Mouse (Mus musculus) forebrain, embryonic 14.5 days (tissue): Measurements from ENCODE around the gene Gpt2. TPM values are rescaled to one million over a fixed set of nuclear protein-coding genes. Genes with fewer than 3 reads are reported as not detected.

Experiments used
- ATAC-seq: fragments of 200-750 bp; cut with Nextera tagmentation; 2 replicates; pipeline ENCODE4 v1.8.0; 2017; ENCODE audit warnings: mild to moderate bottlenecking, moderate library complexity
- DNase-seq: peaks from one replicate; pipeline ENCODE4 v3.0.0-alpha.2; 2015; ENCODE audit warnings: low spot score
- H3K27ac ChIP-seq: fragments of 300-500 bp; sonication (generic); 2 replicates; pipeline ENCODE4 v1.5.1; 2014; ENCODE audit warnings: low read depth, mild to moderate bottlenecking, control low read depth, low read length, moderate library complexity
- H3K27me3 ChIP-seq: fragments of 300-500 bp; sonication (generic); replicated peaks from 2 replicates; pipeline ENCODE4 v1.6.1; 2014; ENCODE audit warnings: low read length, control low read depth, mixed read lengths; ENCODE audit not compliant: control insufficient read depth, insufficient read depth
- H3K36me3 ChIP-seq: fragments of 300-500 bp; sonication (generic); 2 replicates; pipeline ENCODE4 v1.6.1; 2014; ENCODE audit warnings: low read length, control low read depth; ENCODE audit not compliant: control insufficient read depth, insufficient read depth
- H3K4me1 ChIP-seq: fragments of 300-500 bp; sonication (generic); 2 replicates; pipeline ENCODE4 v1.6.1; 2014; ENCODE audit warnings: antibody characterized with exemption, low read length, control low read depth; ENCODE audit not compliant: control insufficient read depth, insufficient read depth
- H3K4me2 ChIP-seq: fragments of 300-500 bp; sonication (generic); 2 replicates; pipeline ENCODE4 v1.6.1; 2014; ENCODE audit warnings: mild to moderate bottlenecking, control low read depth, low read length
- H3K4me3 ChIP-seq: fragments of 300-500 bp; sonication (generic); 2 replicates; pipeline ENCODE4 v1.5.1; 2014; ENCODE audit warnings: low read depth, low read length, control low read depth
- H3K9ac ChIP-seq: fragments of 300-500 bp; sonication (generic); 2 replicates; pipeline ENCODE4 v1.6.1; 2014; ENCODE audit warnings: mild to moderate bottlenecking, low read length, control low read depth, moderate library complexity
- H3K9me3 ChIP-seq: fragments of 300-500 bp; sonication (generic); replicated peaks from 2 replicates; pipeline ENCODE4 v1.6.1; 2016; ENCODE audit warnings: low read length, control low read depth, mixed read lengths; ENCODE audit not compliant: control insufficient read depth
- WGBS: fragments of 180-500 bp; shearing (Covaris S2); extraction: QIAGEN DNeasy Blood & Tissue Kit; methylation state at CpG from one replicate; pipeline ENCODE4 v1.1.7; 2014; 5-methylcytosine and 5-hydroxymethylcytosine counted together
- polyA plus RNA-seq: library from polyadenylated mRNA; unstranded; fragments of >200 nt; fragmentation: Nextera tagmentation; extraction: Ambion mirVana; gene quantifications from 2 replicates; pipeline ENCODE4 v1.2.1, GENCODE M21; 2014

Gpt2 gene
- polyA plus RNA-seq, 1 experiment from 2014 or later: 29.1 TPM

DNA sequence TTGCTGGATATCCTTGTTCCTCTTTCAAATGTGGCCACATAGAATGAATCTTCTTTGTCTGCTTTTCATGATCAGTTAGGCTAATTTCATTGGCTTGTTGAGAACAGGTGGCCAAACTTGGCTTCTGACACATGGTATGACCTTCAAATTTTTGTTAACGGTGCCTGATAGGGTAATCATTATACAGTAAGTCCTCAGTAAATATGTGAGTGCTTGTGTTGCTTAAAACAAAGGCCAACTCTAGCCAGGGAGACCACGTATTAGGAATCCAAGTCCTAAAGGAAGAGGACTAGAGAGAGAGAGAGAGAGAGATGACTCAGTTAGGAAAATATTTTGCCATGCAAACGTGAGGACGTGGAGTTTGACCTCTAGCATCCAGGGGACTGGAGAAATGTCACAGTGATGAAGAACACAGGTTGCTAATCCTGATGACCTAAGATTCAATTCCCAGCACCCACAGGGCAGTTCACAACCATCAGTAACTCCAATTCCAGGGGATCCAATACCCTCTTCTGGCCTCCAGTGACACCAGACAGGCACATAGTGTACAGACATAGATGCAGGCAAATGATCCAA, 15.3 kb upstream of the Gpt2 start:
- ATAC-seq (no peak), DNase-seq (no peak)
- Histone ChIP-seq H3K36me3 (no peaks in the 10 kb centered on the region), H3K9me3 (no peaks in the 10 kb centered on the region), H3K27me3 (no peaks in the 10 kb centered on the region), H3K4me1 (no peaks in the 10 kb centered on the region), H3K9ac (no peak overlapping the region), H3K4me3 (no peak overlapping the region), H3K27ac (no peak overlapping the region), H3K4me2 (no peak overlapping the region)
- WGBS: 86% methylated on average over 4 of the region's 4 CpGs

DNA sequence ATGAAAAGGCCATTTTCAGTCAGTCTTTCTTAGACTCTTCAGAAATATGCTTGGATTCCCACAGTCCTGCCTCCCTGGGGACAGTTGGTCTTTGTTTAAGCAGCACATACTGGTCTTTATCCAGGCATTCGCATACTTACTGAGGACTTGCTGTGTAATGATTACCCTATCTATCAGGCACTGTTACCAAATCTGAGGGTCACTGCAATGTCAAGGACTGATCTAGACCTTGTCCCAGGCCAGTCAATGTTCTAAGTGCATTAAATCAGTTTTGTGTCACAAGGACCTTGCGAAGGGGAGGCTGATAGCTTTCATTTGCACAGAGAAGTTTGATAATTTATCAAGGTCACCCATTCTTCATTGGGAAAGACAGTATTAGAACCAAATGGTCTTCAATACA, 14.0 kb upstream of the Gpt2 start:
- no peaks in the 10 kb centered on the region for H3K9me3 ChIP-seq
- no peak for ATAC-seq
- no peak overlapping the region for H3K9ac ChIP-seq
- H3K4me1 ChIP-seq: no peaks in the 10 kb centered on the region; the same call in 1 of the 2 replicates
- H3K36me3 ChIP-seq: no peaks in the 10 kb centered on the region
- no peak for DNase-seq
- H3K4me3 ChIP-seq: no peak overlapping the region
- H3K27me3 ChIP-seq: no peaks in the 10 kb centered on the region
- H3K27ac ChIP-seq: no peak overlapping the region
- H3K4me2 ChIP-seq: no peak overlapping the region
- WGBS: 84% methylated on average over 2 of the region's 2 CpGs

DNA sequence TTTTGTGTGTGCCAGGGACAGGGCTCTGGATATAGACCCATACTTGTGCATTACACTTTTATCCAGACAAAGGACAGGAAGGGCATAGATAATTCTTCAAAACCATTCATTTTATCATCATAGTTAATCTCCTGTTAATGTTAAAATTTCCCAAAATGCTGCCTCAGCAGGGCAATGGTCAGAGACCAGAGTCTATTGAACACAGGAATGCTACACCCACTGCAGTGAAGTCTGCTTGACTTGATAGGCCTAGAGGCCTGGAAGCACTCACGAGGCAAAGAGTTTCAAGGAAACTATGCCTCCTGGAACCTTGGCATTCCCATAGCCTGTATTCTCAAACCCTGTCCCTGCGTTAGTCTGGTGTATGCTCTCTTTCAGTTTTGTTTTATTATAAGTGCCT, 12.7 kb upstream of the Gpt2 start:
- Histone ChIP-seq H3K27ac (no peak overlapping the region), H3K4me3 (no peak overlapping the region), H3K9ac (no peak overlapping the region), H3K4me2 (no peak overlapping the region), H3K4me1 (no peaks in the 10 kb centered on the region; the same call in 1 of the 2 replicates), H3K9me3 (no peaks in the 10 kb centered on the region), H3K36me3 (no peaks in the 10 kb centered on the region), H3K27me3 (no peaks in the 10 kb centered on the region)
- no peak for DNase-seq
- 98% methylated on average over 2 of the region's 2 CpGs for WGBS
- no peak for ATAC-seq

DNA sequence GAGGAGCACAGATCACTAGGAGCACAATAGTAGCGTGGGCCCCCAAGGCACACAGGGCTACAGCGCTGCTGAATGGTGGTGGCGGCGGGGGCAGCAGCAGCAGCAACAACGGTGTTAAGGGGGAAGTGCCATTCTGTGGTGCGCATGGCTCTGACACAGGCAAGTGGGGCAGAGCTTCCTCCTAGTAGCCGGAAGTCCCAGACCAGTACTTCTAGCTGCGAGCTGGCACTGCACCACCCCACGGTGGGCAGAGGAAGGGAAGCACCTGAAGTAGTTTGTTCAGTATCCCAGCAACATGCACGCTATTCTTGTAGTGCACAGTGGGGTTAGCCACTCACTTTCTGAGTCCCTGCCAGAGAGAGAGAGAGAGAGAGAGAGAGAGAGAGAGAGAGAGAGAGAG, 10.5 kb upstream of the Gpt2 start:
- Histone ChIP-seq H3K4me1 (no peaks in the 10 kb centered on the region; the same call in 1 of the 2 replicates), H3K4me3 (no peak overlapping the region), H3K9me3 (no peaks in the 10 kb centered on the region), H3K4me2 (0 out of 2 replicates have a peak overlapping the region, but pooled peaks have one; percentile 16), H3K27me3 (no peaks in the 10 kb centered on the region), H3K27ac (no peak overlapping the region), H3K36me3 (no peaks in the 10 kb centered on the region), H3K9ac (no peak overlapping the region)
- WGBS: 32% methylated on average over 10 of the region's 10 CpGs
- DNase-seq: peak; percentile 22
- 0 out of 2 replicates have a peak, but pooled peaks have one; percentile 20 for ATAC-seq

DNA sequence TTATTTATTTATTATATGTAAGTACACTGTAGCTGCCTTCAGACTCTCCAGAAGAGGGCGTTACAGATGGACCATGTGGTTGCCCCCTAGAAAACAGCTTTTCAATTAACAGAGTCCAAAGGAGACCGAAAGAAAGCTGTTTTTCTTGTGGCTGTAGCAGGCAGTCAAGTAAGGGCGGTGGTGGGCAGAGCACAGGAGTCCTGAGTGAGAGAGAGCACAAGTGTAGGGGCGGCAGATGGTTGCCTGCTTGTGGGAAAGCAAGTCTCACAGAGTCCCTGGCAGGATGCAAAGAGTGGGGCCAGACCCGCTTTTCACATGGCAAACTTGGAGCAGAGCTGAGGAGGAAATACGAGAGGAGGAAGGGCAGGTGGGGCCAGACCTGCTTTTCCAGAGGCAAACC, 9.9 kb upstream of the Gpt2 start:
- Histone ChIP-seq H3K9ac (no peak overlapping the region), H3K4me1 (no peaks in the 10 kb centered on the region; the same call in 1 of the 2 replicates), H3K27ac (no peak overlapping the region), H3K36me3 (no peaks in the 10 kb centered on the region), H3K4me2 (no peak overlapping the region), H3K4me3 (no peak overlapping the region), H3K27me3 (no peaks in the 10 kb centered on the region), H3K9me3 (no peaks in the 10 kb centered on the region)
- peak; percentile 42 for DNase-seq
- WGBS: 58% methylated on average over 6 of the region's 6 CpGs
- no peak for ATAC-seq

DNA sequence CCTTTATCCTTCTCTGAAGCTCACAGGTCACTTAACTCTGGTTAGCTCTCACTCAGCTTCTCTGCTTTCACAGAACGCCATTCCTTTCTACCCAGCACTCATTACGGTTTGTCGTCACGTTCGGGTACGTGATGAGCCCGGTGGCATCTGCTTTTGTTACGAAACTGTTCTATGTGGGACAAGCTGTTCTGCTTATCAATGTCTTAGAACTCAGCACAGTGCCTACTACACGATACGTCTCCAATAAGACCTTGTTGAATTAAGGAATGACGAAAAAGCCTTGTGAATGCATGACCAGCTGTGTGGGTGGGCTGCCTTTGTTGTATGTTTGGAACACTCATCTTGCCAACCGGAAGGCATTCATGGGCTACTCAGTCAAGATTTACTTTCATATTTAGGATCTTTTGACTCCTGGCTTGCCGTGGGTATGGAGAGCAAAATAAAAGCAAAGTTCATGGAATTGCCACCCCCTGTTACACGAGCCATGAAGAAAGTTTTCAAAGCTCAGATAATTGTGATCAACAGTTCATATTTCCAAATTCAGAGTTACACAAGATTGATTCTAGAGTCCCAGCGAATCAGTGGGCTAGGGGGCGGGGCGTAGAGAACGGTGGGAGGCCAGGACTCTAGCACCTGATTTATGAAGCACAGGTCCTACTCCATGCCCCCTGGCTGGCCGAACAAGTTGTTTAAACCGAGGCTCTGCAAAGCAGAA, 4.3 kb upstream of the Gpt2 start:
- ATAC-seq: no peak
- H3K4me3 ChIP-seq: no peak overlapping the region
- no peak overlapping the region for H3K9ac ChIP-seq
- H3K36me3 ChIP-seq: no peaks in the 10 kb centered on the region
- no peak overlapping the region for H3K27ac ChIP-seq
- no peak overlapping the region for H3K4me2 ChIP-seq
- no peaks in the 10 kb centered on the region for H3K9me3 ChIP-seq
- no peaks in the 10 kb centered on the region for H3K4me1 ChIP-seq
- DNase-seq: no peak
- WGBS: 77% methylated on average over 20 of the region's 20 CpGs
- H3K27me3 ChIP-seq: no peaks in the 10 kb centered on the region

DNA sequence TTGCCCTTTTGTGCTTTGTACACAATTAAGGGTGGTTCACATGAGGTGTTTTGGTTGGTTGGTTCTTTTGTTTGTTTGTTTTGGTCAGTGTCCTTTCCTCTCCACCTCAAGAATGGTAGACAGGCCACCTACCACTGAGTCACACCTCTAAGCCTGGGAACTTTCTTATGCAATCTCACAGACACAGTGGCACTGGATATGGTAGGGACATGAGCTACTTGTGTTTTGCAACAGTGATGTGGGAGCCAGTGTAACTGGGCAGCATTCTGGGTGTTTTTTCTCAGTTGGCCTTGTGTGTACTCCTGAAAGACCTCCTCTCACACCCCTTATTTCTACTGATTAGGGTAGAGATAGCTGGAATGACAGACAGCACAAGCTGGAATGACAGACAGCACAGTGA, 3.7 kb upstream of the Gpt2 start:
- no peak for ATAC-seq
- Histone ChIP-seq H3K9ac (no peak overlapping the region), H3K36me3 (no peaks in the 10 kb centered on the region), H3K9me3 (no peaks in the 10 kb centered on the region), H3K4me1 (peaks cover 2% of the 10 kb centered on the region; the same call in 1 of the 2 replicates), H3K27ac (no peak overlapping the region), H3K27me3 (no peaks in the 10 kb centered on the region), H3K4me3 (no peak overlapping the region), H3K4me2 (no peak overlapping the region)
- DNase-seq: no peak

DNA sequence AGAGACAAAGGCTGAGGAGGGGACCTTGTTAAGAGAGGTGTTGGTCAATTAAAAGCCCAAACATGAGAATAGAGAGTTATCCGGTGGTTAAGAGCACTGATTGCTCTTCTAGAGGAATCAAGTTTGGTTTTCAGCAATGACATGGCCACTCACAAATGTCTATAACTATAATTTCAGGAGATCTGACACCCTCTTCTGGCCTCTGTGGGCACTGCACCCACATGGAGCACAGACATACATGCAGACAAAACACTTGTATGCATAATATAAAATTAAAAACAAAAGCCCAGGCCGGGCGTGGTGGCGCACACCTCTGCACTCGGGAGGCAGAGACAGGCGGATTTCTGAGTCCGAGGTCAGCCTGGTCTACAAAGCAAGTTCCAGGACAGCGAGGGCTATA, 2.8 kb upstream of the Gpt2 start:
- Histone ChIP-seq H3K4me2 (no peak overlapping the region), H3K9ac (no peak overlapping the region), H3K27me3 (no peaks in the 10 kb centered on the region), H3K4me1 (peaks cover 4% of the 10 kb centered on the region; the same call in 1 of the 2 replicates), H3K27ac (no peak overlapping the region), H3K4me3 (no peak overlapping the region), H3K9me3 (no peaks in the 10 kb centered on the region), H3K36me3 (no peaks in the 10 kb centered on the region)
- ATAC-seq (no peak), DNase-seq (no peak)
- WGBS: 93% methylated on average over 8 of the region's 8 CpGs
